Mouse (Mus musculus) kidney, adult 2 months (tissue): ENCODE results near the gene Ptprm.

ENCODE experiments used
- CTCF ChIP-seq: fragments of 200-500 bp; conservative IDR thresholded peaks from 2 replicates; pipeline ENCODE4 v1.5.1; 2011; ENCODE audit warnings: low read depth, mild to moderate bottlenecking, control low read depth, low read length, moderate library complexity, mixed read lengths; ENCODE audit not compliant: insufficient read depth, insufficient read length
- POLR2A ChIP-seq: fragments of 200-500 bp; IDR thresholded peaks from one replicate; pipeline ENCODE4 v1.6.1; 2011; ENCODE audit warnings: low read depth, low read length, control low read depth

GRCm38 (mm10) chr17:67054202-67054601, 300.1 kb downstream of the Ptprm start:
- TF ChIP-seq POLR2A (no peak), CTCF (no peak)
